Mouse (Mus musculus) heart, postnatal 0 days (tissue): ENCODE measurements around the gene Fkbp7.

ENCODE experiments used
- CTCF ChIP-seq: IDR thresholded peaks from 2 replicates; pipeline ENCODE4 v1.5.1; 2016; ENCODE audit warnings: antibody characterized with exemption, control low read depth, low read depth
- EP300 ChIP-seq: IDR thresholded peaks from 2 replicates; pipeline ENCODE4 v1.6.1; 2016; ENCODE audit warnings: antibody characterized with exemption, low read depth

DNA sequence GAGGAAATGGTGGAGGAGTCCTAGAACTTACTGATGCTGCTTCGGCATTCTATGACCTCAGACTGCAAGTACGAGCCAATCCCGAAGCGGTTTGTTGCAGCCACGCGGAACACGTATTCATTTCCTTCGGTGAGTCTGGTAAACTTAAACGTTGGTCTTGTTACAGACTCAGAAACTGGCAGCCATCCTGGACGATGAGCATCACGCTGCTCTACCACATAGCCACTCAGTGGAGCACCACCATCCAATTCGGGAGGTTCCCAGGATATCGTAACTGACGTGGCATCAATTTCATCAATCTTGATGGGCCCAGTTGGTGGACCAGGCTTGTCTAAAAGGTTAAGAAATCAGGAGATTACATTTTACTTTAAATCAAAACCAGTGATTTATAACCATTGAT is 46.7 kb upstream of the Fkbp7 start:
- TF ChIP-seq CTCF (no peak), EP300 (no peak)
